Mouse (Mus musculus) urinary bladder, postnatal 4 days (tissue): ENCODE results near the gene Cacna1b.

Experiments used
- DNase-seq, 2 experiments: peaks; one replicate each; pipeline ENCODE4 v3.0.0; 2021 to 2022; ENCODE audit warnings: low spot score in 2 of 2

Gene Cacna1b

DNA sequence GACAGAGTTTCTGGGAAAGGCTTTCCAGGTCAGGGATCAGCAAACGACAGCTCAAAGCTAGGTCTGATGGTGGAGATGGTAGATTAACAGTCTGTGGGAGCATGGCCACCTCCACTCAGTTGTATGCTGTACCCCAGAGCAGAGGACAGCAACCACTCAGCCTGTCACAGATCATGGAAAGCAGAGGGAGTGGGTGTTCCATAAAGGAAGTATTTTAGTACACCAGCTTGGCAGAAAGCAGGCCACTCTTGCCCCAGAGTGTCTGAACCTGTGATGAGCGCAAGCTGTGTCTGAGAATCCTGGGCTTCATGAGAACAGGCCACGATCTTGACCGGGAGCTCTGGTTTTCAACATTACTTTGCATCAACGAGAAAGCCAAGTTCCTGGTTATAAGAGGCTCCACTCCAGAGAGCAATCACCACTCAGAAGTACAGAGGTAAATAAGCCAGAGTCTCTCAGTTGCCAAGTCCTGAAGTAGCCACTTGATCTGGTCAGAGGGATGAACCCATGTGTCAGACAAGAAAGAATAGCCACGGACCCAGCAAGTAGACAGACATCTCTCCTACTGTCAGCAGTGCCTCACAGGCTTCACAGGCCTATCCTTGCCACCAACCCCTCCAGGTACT, 103.7 kb downstream of the Cacna1b start:
- DNase-seq, result no peak

DNA sequence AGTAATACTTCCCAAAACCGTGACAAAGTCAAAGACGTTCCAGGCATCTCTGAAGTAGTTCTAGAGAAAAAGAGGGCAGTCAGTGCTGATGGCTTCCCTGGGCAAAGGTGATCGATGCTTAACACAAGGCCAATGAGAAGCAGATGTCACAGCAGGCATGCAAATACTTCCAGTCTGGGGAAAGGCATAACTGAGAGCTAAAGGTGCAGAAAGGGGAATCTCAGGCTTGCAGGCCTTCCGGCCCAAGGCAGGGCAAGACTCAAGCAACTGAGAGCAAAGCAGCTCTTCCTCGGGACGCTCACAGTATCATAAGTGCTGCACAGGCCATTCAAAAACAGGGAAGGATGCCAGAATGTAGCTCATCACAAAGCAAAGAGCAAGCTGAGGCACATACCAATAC, 114.4 kb downstream of the Cacna1b start:
- DNase-seq, result no peak

GRCm38 (mm10) chr2:24646452-24647146, 116.4 kb downstream of the Cacna1b start:
- no peak for DNase-seq

- no peak for DNase-seq
Measured at GRCm38 (mm10) chr2:24642834-24643233, 120.1 kb downstream of the Cacna1b start.

DNA sequence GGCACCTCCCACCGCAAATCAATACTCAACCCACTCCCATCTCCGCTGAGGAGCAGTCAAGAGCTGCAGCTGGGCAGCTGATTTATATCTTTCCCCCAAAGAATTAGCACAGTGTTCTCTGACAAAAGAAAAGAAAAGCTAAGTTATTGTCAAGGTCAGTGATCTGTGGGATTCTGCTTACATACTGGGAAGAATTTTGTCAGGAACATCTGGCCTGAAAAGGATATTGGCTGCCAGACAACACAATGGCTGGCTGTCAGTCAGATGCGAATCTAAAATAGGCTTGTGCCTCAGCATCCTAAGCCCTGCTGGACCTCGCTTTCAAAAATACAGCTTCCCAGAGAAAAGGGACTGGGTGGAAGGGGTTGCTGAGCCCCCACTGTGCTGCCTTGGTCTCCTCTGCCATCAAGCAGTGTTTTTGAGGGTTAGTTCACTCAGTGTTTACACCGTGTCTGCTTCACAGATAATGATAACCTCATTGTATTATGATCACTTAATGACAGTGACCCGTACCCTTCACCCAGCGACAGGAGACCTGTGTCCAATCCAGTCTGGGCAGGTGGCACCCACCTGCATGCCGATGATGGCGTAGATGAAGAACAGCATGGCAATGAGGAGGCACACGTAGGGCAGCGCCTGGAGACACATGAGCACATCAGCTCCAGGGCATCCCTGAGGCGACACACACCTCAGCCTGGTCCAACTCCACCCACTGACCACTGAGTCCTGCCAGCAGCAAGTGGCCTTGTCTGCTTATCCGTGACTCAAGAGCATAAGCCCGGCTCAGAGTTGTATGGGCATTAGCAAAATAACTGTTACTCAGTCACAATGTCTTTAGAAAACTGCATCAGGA, 124.6 kb downstream of the Cacna1b start:
- DNase-seq, result no peak

DNA sequence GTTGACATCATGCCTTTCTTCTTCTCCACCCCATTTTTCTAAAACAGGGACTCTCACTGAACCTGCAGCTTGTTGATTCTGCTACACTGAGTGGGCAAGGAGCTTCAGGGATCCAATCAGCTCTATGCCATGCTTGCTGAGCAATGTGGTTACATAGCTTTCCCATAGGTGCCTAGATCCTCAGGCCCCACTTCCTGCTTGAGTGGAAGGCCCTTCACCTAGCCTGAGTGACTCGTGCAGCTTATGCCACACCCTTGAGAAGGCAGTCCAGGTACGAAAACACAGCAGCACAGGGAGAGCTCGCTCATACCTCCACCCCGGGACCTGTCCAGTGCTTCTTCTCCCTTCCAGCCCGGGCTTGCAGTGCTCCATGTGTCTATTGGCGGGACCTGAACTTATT, 129.3 kb downstream of the Cacna1b start:
- DNase-seq, result no peak

- no peak for DNase-seq
Measured at GRCm38 (mm10) chr2:24617141-24617540, 145.8 kb downstream of the Cacna1b start.

DNA sequence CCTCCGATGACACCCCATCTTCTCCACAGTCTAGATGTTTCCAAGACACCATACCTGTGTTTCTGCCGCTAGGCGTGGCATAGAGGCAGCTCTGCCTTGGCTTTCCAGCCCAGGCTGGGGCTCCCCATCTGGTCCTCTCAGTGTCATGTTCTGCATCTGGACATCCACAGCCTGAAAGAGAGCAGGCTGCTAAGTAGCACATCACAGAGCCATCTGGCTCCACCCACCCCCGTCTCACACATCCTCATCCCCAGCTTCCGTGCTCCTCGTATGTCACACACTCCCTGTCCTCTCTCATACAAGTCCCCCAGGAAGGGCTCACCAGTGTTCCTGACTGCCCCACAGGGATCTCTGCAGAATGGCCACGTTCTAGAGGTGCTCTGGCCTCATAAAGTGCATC, 153.2 kb downstream of the Cacna1b start:
- DNase-seq, result peak in 1 of 2 experiments; percentile 47

DNA sequence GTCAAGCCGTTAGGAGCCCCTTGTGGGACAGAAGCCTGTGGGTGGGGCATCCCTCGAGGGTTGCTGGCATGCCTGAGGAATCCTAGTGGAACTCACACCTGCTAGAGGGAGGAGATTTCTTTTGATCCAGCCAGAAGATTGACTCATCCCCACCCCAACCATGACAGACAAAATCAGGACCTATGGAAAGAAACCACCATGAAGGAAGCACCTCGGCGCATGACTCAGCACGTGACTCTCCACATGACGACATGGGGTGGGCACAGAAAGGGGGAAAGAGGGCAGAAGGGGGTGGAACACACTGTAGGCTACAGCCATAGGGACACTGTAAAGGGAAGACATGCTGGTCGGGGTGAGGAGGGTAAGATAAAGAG, 154.2 kb downstream of the Cacna1b start:
- no peak for DNase-seq

DNA sequence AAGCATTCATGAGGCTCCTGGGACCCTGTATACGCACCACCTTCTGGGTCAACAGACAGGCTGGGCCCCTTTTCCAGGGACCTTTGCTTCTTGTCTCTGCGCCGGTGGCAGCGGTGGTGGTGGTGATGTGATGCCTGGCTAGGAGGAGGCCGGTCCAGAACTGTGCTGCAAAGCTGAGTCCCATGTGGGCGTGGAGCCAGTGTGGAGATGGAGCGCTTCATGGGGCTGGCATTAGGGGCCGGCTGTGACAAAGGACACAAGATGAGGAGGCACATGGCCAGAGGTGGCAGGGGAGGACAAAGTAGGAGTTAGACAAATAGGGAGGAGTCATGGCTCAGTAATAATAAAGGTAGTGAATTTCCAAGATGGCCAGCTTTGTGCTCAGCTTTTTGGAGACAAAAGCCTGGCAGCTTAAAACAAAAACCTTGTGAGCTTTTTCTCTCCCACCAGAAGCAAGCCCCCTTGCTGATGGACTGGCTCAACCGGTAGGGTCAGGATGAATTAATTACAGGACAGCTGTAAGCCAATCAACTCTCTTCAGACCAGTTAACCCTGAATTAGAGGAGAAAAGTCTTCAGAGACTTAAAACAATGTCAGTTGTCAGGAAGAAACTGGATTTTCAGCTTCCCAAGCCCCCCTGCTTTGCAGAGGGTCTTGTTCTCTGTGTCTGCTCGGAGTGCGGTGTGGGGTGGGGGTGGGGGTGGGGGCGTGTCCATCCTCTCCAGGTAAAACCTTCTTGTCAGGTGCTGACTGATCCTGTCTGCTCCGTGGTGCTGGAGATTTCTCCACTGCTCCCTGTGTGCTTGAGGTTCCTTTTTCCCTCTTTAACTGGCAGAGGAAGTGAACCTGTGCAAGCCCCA, 154.8 kb downstream of the Cacna1b start:
- DNase-seq, result no peak

- no peak for DNase-seq
Measured at GRCm38 (mm10) chr2:24606531-24606930, 156.4 kb downstream of the Cacna1b start.

GRCm38 (mm10) chr2:24605096-24605495, 157.9 kb downstream of the Cacna1b start:
- DNase-seq, result no peak

DNA sequence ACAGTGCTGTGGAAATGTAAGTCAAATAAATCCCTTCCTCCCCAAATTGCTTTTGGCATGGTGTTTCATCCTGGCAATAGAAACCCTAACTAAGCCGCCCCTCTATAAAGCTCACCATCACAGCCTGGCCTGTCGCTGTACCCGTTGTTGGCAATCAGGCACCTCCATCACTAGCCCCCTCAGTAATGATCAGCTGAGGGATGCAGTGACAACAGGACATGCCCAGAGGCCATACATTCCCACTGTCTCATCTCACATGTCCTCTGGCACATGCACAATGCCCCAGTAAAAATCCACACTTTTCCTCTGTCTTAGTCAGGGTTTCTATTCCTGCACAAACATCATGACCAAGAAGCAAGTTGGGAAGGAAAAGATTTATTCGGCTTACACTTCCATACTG, 173.5 kb downstream of the Cacna1b start:
- DNase-seq, result no peak

- DNase-seq, result no peak
Measured at GRCm38 (mm10) chr2:24587999-24588398, 175.0 kb downstream of the Cacna1b start.

DNA sequence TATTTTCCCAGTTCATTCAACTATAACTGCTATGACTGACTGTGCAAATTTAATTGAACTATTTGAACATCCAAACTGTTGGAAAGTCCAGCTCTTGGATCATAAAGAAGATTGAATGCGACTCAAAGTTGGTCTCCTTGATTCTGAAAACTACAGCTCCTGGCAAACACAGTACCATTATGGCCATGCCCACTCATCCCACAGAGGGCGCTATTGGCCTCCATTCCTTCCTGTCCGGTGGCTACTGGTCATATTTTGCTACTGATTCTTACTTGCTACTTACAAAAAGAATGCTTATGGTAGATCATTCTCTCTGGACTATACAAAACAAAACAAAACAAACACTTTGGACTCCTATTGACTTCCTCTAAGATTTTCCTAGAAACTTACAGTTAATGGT, 188.3 kb downstream of the Cacna1b start:
- peak in 1 of 2 experiments; percentile 72 for DNase-seq

DNA sequence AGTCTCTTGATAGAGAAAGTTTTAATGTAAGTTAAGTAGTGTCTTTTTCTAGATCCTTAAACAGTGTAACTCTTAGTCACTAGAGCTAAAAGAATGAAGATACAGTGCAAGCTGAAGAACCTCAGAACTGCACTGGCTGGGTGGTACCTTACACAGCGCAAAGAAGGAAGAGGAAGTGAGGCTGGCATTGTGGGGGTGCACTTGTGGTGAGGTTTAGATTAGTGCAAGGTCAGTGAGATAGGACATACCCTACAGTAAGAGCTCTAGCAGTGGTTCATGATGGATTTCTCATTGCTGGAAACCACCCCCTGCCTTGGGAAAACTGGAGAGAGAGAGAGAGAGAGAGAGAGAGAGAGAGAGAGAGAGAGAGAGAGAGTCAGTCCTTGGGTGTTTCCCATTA, 192.0 kb downstream of the Cacna1b start:
- DNase-seq, result no peak

- DNase-seq, result no peak
Measured at GRCm38 (mm10) chr2:24568555-24568954, 194.4 kb downstream of the Cacna1b start.

DNA sequence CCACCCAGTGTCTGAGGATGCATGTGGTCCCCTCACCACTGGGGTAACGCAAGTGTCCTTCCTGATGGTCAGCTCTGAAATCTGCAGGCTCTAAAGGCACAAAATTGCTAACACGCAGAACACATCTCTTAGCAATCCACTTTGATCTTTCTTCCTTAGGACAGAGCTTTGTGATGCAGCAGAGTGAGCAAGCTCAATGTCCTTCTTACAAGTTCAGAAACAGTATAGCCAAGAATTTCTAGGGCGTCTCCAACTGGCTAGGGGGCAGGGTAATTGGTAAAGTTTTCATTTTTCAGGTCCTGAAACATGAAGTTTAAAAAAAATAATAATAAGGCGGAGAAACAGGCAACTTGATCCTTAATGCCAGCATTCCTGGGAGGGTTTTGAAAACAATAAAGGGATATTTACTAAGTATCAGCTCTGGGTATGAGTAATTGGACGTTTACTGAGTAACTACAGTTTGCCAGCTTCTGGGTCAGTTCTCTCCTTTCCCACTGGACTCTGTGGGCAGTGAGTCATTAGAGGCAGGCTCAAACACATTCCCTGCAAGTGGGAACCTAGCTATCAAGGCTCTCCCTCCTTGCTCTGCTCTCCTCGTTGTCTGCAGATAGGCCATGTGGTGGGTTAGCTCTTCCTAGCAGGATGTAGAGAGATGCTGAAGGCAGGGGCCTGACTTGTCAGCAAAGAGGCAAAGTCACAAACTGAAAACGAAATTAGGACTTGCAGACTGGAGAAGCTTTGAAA, 200.2 kb downstream of the Cacna1b start:
- DNase-seq, result no peak

- DNase-seq, result no peak
Measured at GRCm38 (mm10) chr2:24561946-24562345, 201.0 kb downstream of the Cacna1b start.

DNA sequence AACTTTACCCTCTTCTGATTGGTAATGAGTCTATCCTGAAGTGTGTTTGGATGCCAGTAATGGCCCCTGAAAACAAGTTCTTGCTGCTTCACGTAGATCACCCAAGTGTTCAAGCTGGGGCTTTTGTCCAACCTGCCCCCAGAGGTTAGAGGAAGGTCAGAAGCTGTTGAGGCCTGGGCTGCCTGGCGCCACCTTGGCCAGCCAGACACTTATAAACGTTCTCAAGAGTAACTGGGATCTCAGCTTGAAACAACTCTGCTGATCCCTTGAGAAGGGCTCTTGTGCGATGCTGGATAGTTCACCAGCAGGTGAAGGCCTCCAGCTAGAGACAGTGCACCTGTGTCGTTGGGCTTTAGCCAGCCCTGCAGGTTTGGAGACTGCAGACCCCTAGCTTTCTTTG, 202.8 kb downstream of the Cacna1b start:
- DNase-seq, result no peak

GRCm38 (mm10) chr2:24556347-24556746, 206.6 kb downstream of the Cacna1b start:
- DNase-seq, result peak in 1 of 2 experiments; percentile 17
